Comparison of ENCODE assay signal across 13 mouse cellular contexts in genomic region chr7:6925926-6926730, GRCm38 (mm10).
A peak's percentile ranks its signal among the peaks of the same experiment; 100 is the strongest.
DNase-seq lines count a peak whose midpoint lies in the region; ATAC-seq and TF ChIP-seq lines count a peak whose summit lies in the region.
"Had no signal": no experiment of that assay in that cellular context is flagged by ENCODE, and none has a peak within 500 bp of the region (broad histone marks: within the 10 kb centered on the region; RNA-seq: fewer than 3 reads in every experiment).

No protein-coding gene starts in this region.

- H3K9me3 ChIP-seq in lung, embryonic 16.5 days (ENCODE audit: control insufficient read depth, low read length) = no peaks in the 10 kb centered on the region
- no peaks in the 10 kb centered on the region for H3K9me3 ChIP-seq in forebrain, embryonic 15.5 days
- no peaks in the 10 kb centered on the region for H3K9me3 ChIP-seq in midbrain, embryonic 14.5 days (ENCODE audit: control insufficient read depth, low read length)
- H3K9me3 ChIP-seq: embryonic facial prominence, embryonic 13.5 days; kidney, embryonic 15.5 days had no signal

- ATAC-seq in lung, embryonic 16.5 days (ENCODE audit: low read depth) = peak; percentile 38; the same call in 1 of the 2 replicates
- ATAC-seq in forebrain, embryonic 15.5 days (replicated peaks) = peak; percentile 44; the same call in 1 of the 2 replicates
- peak; percentile 22; the same call in 1 of the 2 replicates for ATAC-seq in midbrain, embryonic 14.5 days (ENCODE audit: low FRiP score, low TSS enrichment)

- no peak for TF ChIP-seq CTCF in heart, adult 2 months (IDR thresholded peaks at IDR 0.05)

- H3K4me2 ChIP-seq in lung, embryonic 16.5 days (ENCODE audit: low read depth, low read length) = no peak overlapping the region
- H3K4me2 ChIP-seq in forebrain, embryonic 15.5 days (replicated peaks) = no peak overlapping the region
- no peak overlapping the region for H3K4me2 ChIP-seq in midbrain, embryonic 14.5 days (ENCODE audit: low read length)
- H3K4me2 ChIP-seq: embryonic facial prominence, embryonic 13.5 days; kidney, embryonic 15.5 days had no signal

- TF ChIP-seq EP300 in heart, adult 2 months (IDR thresholded peaks at IDR 0.05; ENCODE audit: insufficient read depth, low read depth, low read length) = no peak

- no peaks in the 10 kb centered on the region for H3K4me1 ChIP-seq in lung, embryonic 16.5 days (replicated peaks; ENCODE audit: control insufficient read depth, insufficient read depth, low read length)
- H3K4me1 ChIP-seq in forebrain, embryonic 15.5 days = peaks cover 11% of the 10 kb centered on the region
- H3K4me1 ChIP-seq in midbrain, embryonic 14.5 days (ENCODE audit: control insufficient read depth, insufficient read depth, low read length) = peaks cover 6% of the 10 kb centered on the region; the same call in 1 of the 2 replicates
- no peaks in the 10 kb centered on the region for H3K4me1 ChIP-seq in heart, adult 2 months (ENCODE audit: control insufficient read depth, insufficient read depth, low read length)
- H3K4me1 ChIP-seq: embryonic facial prominence, embryonic 13.5 days; kidney, embryonic 15.5 days had no signal

- H3K27me3 ChIP-seq in lung, embryonic 16.5 days (ENCODE audit: control insufficient read depth, insufficient read depth, low read depth, low read length) = no peaks in the 10 kb centered on the region
- H3K27me3 ChIP-seq in forebrain, embryonic 15.5 days = no peaks in the 10 kb centered on the region
- H3K27me3 ChIP-seq in midbrain, embryonic 14.5 days (ENCODE audit: control insufficient read depth, insufficient read depth, low read length) = no peaks in the 10 kb centered on the region
- H3K27me3 ChIP-seq in heart, adult 2 months (ENCODE audit: control insufficient read depth, insufficient read depth, low read length) = no peaks in the 10 kb centered on the region
- H3K27me3 ChIP-seq: embryonic facial prominence, embryonic 13.5 days; kidney, embryonic 15.5 days had no signal

- 53% methylated on average over 7 of the region's 7 CpGs for WGBS in lung, embryonic 16.5 days
- 38% methylated on average over 7 of the region's 7 CpGs for WGBS in forebrain, embryonic 15.5 days
- 41% methylated on average over 7 of the region's 7 CpGs for WGBS in midbrain, embryonic 14.5 days
- WGBS in heart, adult 2 months = 65% methylated on average over 7 of the region's 7 CpGs

- H3K36me3 ChIP-seq in lung, embryonic 16.5 days (ENCODE audit: control insufficient read depth, insufficient read depth, low read length) = no peaks in the 10 kb centered on the region
- no peaks in the 10 kb centered on the region for H3K36me3 ChIP-seq in forebrain, embryonic 15.5 days
- H3K36me3 ChIP-seq in midbrain, embryonic 14.5 days (ENCODE audit: control insufficient read depth, insufficient read depth, low read length) = no peaks in the 10 kb centered on the region
- H3K36me3 ChIP-seq in heart, adult 2 months (ENCODE audit: control insufficient read depth, insufficient read depth, low read length) = no peaks in the 10 kb centered on the region
- H3K36me3 ChIP-seq: embryonic facial prominence, embryonic 13.5 days; kidney, embryonic 15.5 days had no signal

- H3K27ac ChIP-seq in lung, embryonic 16.5 days (ENCODE audit: low read length) = no peak overlapping the region
- peak overlapping the region; percentile 28 for H3K27ac ChIP-seq in forebrain, embryonic 15.5 days (replicated peaks)
- H3K27ac ChIP-seq in midbrain, embryonic 14.5 days (replicated peaks; ENCODE audit: low read depth, low read length) = peak overlapping the region; percentile 55; the same call in 1 of the 2 replicates
- H3K27ac ChIP-seq in heart, adult 2 months = no peak overlapping the region
- H3K27ac ChIP-seq: embryonic facial prominence, embryonic 13.5 days; kidney, embryonic 15.5 days had no signal

- H3K79me2 ChIP-seq in heart, adult 2 months (replicated peaks; ENCODE audit: control insufficient read depth, insufficient read depth, low read length) = no peaks in the 10 kb centered on the region

- no peak for TF ChIP-seq POLR2A in heart, adult 2 months (IDR thresholded peaks at IDR 0.05; ENCODE audit: insufficient read depth, low read depth, low read length)

- H3K4me3 ChIP-seq in lung, embryonic 16.5 days (ENCODE audit: low read length) = no peak overlapping the region
- H3K4me3 ChIP-seq in forebrain, embryonic 15.5 days = no peak overlapping the region
- no peak overlapping the region for H3K4me3 ChIP-seq in midbrain, embryonic 14.5 days (replicated peaks; ENCODE audit: low read depth, low read length)
- no peak overlapping the region for H3K4me3 ChIP-seq in heart, adult 2 months
- H3K4me3 ChIP-seq: embryonic facial prominence, embryonic 13.5 days; kidney, embryonic 15.5 days had no signal

- H3K9ac ChIP-seq in lung, embryonic 16.5 days (ENCODE audit: low read length) = no peak overlapping the region
- H3K9ac ChIP-seq in forebrain, embryonic 15.5 days (replicated peaks) = no peak overlapping the region
- H3K9ac ChIP-seq in midbrain, embryonic 14.5 days (replicated peaks; ENCODE audit: low read length) = no peak overlapping the region
- no peak overlapping the region for H3K9ac ChIP-seq in heart, adult 2 months (ENCODE audit: low read depth, low read length)
- H3K9ac ChIP-seq: embryonic facial prominence, embryonic 13.5 days; kidney, embryonic 15.5 days had no signal

- peak; percentile 57 for DNase-seq in embryo, embryonic 10.5 days (ENCODE audit: low spot score)
- no peak for DNase-seq in embryo, embryonic 11 days
- no peak for DNase-seq in lung, postnatal 25 days (ENCODE audit: low spot score)
- DNase-seq in midbrain, embryonic 14.5 days = peak; percentile 42
- DNase-seq in heart, adult 2 months = no peak
- no peak for DNase-seq in T-cell, adult 2 months (ENCODE audit: low spot score)
- DNase-seq: cerebellum, adult 9-10 months; gastrocnemius, postnatal 36 days; thymus, adult 18-20 months had no signal

- intact Hi-C loops in heart, adult 2 months (cut with DNase I) = no loop called here

Comparison
In these comparisons a context has a peak if more than half of its experiments do, and no peak if none do; other contexts are left out.
1. DNase-seq: peak in embryo, embryonic 10.5 days (single experiment) and midbrain, embryonic 14.5 days (single experiment); none in embryo, embryonic 11 days (single experiment), lung, postnatal 25 days (single experiment), heart, adult 2 months (0 of 2) and T-cell, adult 2 months (single experiment).
2. H3K27ac ChIP-seq: peak in forebrain, embryonic 15.5 days (single experiment) and midbrain, embryonic 14.5 days (single experiment); none in lung, embryonic 16.5 days (single experiment) and heart, adult 2 months (single experiment).
3. Peak in every context shown above with its lines, with median percentiles within 50 percentile points of each other: ATAC-seq.